Mouse (Mus musculus) E14TG2a.4 (cell line): ENCODE data around the gene Dpp9.

Experiments used
- CTCF ChIP-seq: conservative IDR thresholded peaks from 2 replicates; pipeline ENCODE4 v1.5.1; 2014; ENCODE audit warnings: low read length
- POU5F1 ChIP-seq: IDR thresholded peaks from 2 replicates; pipeline ENCODE4 v1.6.1; 2014; ENCODE audit warnings: low read length, borderline replicate concordance

- TF ChIP-seq CTCF (no peak), POU5F1 (no peak)
Observed at GRCm38 (mm10) chr17:56257181-56257894, 38.6 kb upstream of the Dpp9 start.
